In genomic region chr7:98119179-98119960, GRCm38 (mm10) we compare ENCODE assay signal across 8 mouse cellular contexts. TPM values are rescaled to one million over a fixed set of nuclear protein-coding genes. Genes with fewer than 3 reads are reported as not detected.
A peak's percentile ranks its signal among the peaks of the same experiment; 100 is the strongest.
DNase-seq lines count a peak whose midpoint lies in the region; ATAC-seq and TF ChIP-seq lines count a peak whose summit lies in the region.

Gene Myo7a, minus strand, starts transcription at chr7:98119524.

- H3K27ac ChIP-seq in forebrain, embryonic 11.5 days (ENCODE audit: low read depth, low read length) = no peak within 1 kb of the TSS
- H3K27ac ChIP-seq in intestine, embryonic 16.5 days (ENCODE audit: low read length) = peak within 1 kb of the TSS; percentile 79
- peak within 1 kb of the TSS; percentile 23 for H3K27ac ChIP-seq in liver, embryonic 12.5 days

- H3K9ac ChIP-seq in forebrain, embryonic 11.5 days (ENCODE audit: low read length) = peak within 1 kb of the TSS; percentile 35; the same call in 1 of the 2 replicates
- peak within 1 kb of the TSS; percentile 58 for H3K9ac ChIP-seq in intestine, embryonic 16.5 days (ENCODE audit: low read depth, low read length)
- H3K9ac ChIP-seq in liver, embryonic 12.5 days = peak within 1 kb of the TSS; percentile 27; the same call in 1 of the 2 replicates

- in situ Hi-C loops in Patski (cut with MboI; ENCODE audit: low pct_unique_long_range_greater_than_20kb) = loop anchor here (10.0 kb wide), 2 partner anchors 135 to 375 kb away; no protein-coding TSS in a partner anchor

- CTCF ChIA-PET in Patski (lab: Charles Lee) = interaction anchor here (0.6 to 1.8 kb wide), 6 partner anchors 9 to 373 kb away, joined by 3 read pairs; no protein-coding TSS in a partner anchor

- 26% methylated on average over 9 of the region's 9 CpGs for WGBS in forebrain, embryonic 11.5 days
- 29% methylated on average over 9 of the region's 9 CpGs for WGBS in intestine, embryonic 16.5 days
- WGBS in liver, embryonic 12.5 days (ENCODE audit: insufficient replicate concordance) = 37% methylated on average over 9 of the region's 9 CpGs

- no peak for TF ChIP-seq CTCF in Patski (IDR thresholded peaks at IDR 0.05)

- H3K27me3 ChIP-seq in Patski = no peaks in the 10 kb centered on the region
- H3K27me3 ChIP-seq in forebrain, embryonic 11.5 days (ENCODE audit: control insufficient read depth, insufficient read depth, low read length) = no peaks in the 10 kb centered on the region
- H3K27me3 ChIP-seq in intestine, embryonic 16.5 days (replicated peaks; ENCODE audit: control insufficient read depth, insufficient read depth, low read length) = no peaks in the 10 kb centered on the region
- no peaks in the 10 kb centered on the region for H3K27me3 ChIP-seq in liver, embryonic 12.5 days (replicated peaks)

- H3K36me3 ChIP-seq in forebrain, embryonic 11.5 days (ENCODE audit: control insufficient read depth, insufficient read depth, low read length) = no peaks in the 10 kb centered on the region
- H3K36me3 ChIP-seq in intestine, embryonic 16.5 days (ENCODE audit: control insufficient read depth, insufficient read depth, low read length) = no peaks in the 10 kb centered on the region
- H3K36me3 ChIP-seq in liver, embryonic 12.5 days = peaks cover 21% of the 10 kb centered on the region

- no peak for DNase-seq in frontal cortex, adult 2 months (ENCODE audit: extremely low spot score in 1 of 2, low spot score in 1 of 2)
- no peak for DNase-seq in frontal cortex, postnatal 25 days (ENCODE audit: low spot score in 2 of 2)
- no peak for DNase-seq in Patski (ENCODE audit: low read depth, low spot score)
- DNase-seq in forebrain, embryonic 11.5 days (ENCODE audit: low spot score) = no peak
- peak; percentile 29 for DNase-seq in retina, postnatal 7 days (ENCODE audit: low read depth, low spot score)
- DNase-seq in gastrocnemius, adult 18-20 months (ENCODE audit: low spot score) = no peak

- ATAC-seq in Patski = peak; percentile 64
- ATAC-seq in forebrain, embryonic 11.5 days (replicated peaks; ENCODE audit: low FRiP score) = peak; percentile 18
- peak; percentile 84 for ATAC-seq in intestine, embryonic 16.5 days
- peak; percentile 55 for ATAC-seq in liver, embryonic 12.5 days

- no peaks in the 10 kb centered on the region for H3K9me3 ChIP-seq in forebrain, embryonic 11.5 days (ENCODE audit: control insufficient read depth, low read length)
- no peaks in the 10 kb centered on the region for H3K9me3 ChIP-seq in intestine, embryonic 16.5 days (ENCODE audit: control insufficient read depth, low read length)
- H3K9me3 ChIP-seq in liver, embryonic 12.5 days (replicated peaks) = no peaks in the 10 kb centered on the region

- peak within 1 kb of the TSS; percentile 55; the same call in 1 of the 2 replicates for H3K4me2 ChIP-seq in forebrain, embryonic 11.5 days (ENCODE audit: low read depth, low read length, severe bottlenecking)
- H3K4me2 ChIP-seq in intestine, embryonic 16.5 days (ENCODE audit: low read depth, low read length) = peak within 1 kb of the TSS; percentile 57
- peak within 1 kb of the TSS; percentile 58 for H3K4me2 ChIP-seq in liver, embryonic 12.5 days

- H3K4me3 ChIP-seq in forebrain, embryonic 11.5 days (ENCODE audit: low read depth, low read length) = peak within 1 kb of the TSS; percentile 10; the same call in 1 of the 2 replicates
- peak within 1 kb of the TSS; percentile 39 for H3K4me3 ChIP-seq in intestine, embryonic 16.5 days (ENCODE audit: low read length)
- H3K4me3 ChIP-seq in liver, embryonic 12.5 days = peak within 1 kb of the TSS; percentile 17; the same call in 1 of the 2 replicates

- no peaks in the 10 kb centered on the region for H3K4me1 ChIP-seq in forebrain, embryonic 11.5 days (replicated peaks; ENCODE audit: control insufficient read depth, insufficient read depth, low read length)
- H3K4me1 ChIP-seq in intestine, embryonic 16.5 days (ENCODE audit: control insufficient read depth, insufficient read depth, low read length) = peaks cover 18% of the 10 kb centered on the region
- H3K4me1 ChIP-seq in liver, embryonic 12.5 days = peaks cover 35% of the 10 kb centered on the region

- POLR2A ChIA-PET in Patski (lab: Charles Lee) = interaction anchor here (0.6 to 1.1 kb wide), 2 partner anchors 54 to 371 kb away, joined by 3 to 4 read pairs; no protein-coding TSS in a partner anchor

RNA-seq across cellular contexts. Expression of gene Myo7a, which starts in this region (rescaled TPM):
- 20.3 and 21.0 TPM in 2 replicates for polyA plus RNA-seq in frontal cortex, adult 2 months (2012; rRNA removed)
- polyA plus RNA-seq in Patski (2021) = 4.0 TPM
- 18.1 and 19.1 TPM in 2 replicates for polyA plus RNA-seq in forebrain, embryonic 11.5 days (2014; fragmentation: Nextera tagmentation; extraction: Ambion mirVana)
- polyA plus RNA-seq in intestine, embryonic 16.5 days (2015; fragmentation: Nextera tagmentation; extraction: Ambion mirVana) = 24.0 and 35.6 TPM in 2 replicates
- polyA plus RNA-seq in liver, embryonic 12.5 days (2016; fragmentation: Nextera tagmentation; extraction: Ambion mirVana) = 14.4 TPM in 2 replicates
- 1 to 10 TPM; 1.2 to 2.3 TPM for total RNA-seq in gastrocnemius, adult 18-20 months (2021)

Comparison
In these comparisons a context has a peak if more than half of its experiments do, and no peak if none do; other contexts are left out.
1. ATAC-seq: peak in every context shown above with its lines; median percentile 84 in intestine, embryonic 16.5 days; 64 in Patski; 55 in liver, embryonic 12.5 days; 18 in forebrain, embryonic 11.5 days.